Mouse (Mus musculus): Measurements from ENCODE around the gene Phtf2. TPM values are rescaled to one million over a fixed set of nuclear protein-coding genes. Genes with fewer than 3 reads are reported as not detected.

Gene Phtf2
- total RNA-seq, 2 experiments from 2014 or later, result 8.2 to 11.1 TPM

Other genes starting within 250 kb of the Phtf2 start
- 10 to 100 TPM; 17.4 to 20.1 TPM for gene Tmem60, start 67 bp upstream of the Phtf2 start, total RNA-seq (2021)
- 10 to 100 TPM; 11.9 to 13.4 TPM for gene Rsbn1l, start 74.3 kb upstream of the Phtf2 start, total RNA-seq (2021)
- gene Ptpn12, start 173.8 kb upstream of the Phtf2 start, total RNA-seq (2021), result 10 to 100 TPM; 54.9 to 55.1 TPM

All from adrenal gland, adult 18-20 months (tissue).